Mouse (Mus musculus) heart, embryonic 13.5 days (tissue): ENCODE results near the gene Fam205a4. TPM values are rescaled to one million over a fixed set of nuclear protein-coding genes. Genes with fewer than 3 reads are reported as not detected.
"Not testable (repeated sequence)": the region's sequence is repeated elsewhere in the genome, so short reads cannot be mapped to it uniquely, and the experiment has no call there.

ENCODE experiments used
- ATAC-seq: fragments of 200-750 bp; cut with Nextera tagmentation; 2 replicates; pipeline ENCODE4 v1.8.0; 2017; ENCODE audit warnings: moderate TSS enrichment; ENCODE audit not compliant: insufficient number of reproducible peaks, low FRiP score, low TSS enrichment; ENCODE audit errors: extremely low read depth
- H3K27ac ChIP-seq: fragments of 300-500 bp; sonication (generic); replicated peaks from 2 replicates; pipeline ENCODE4 v1.5.1; 2015; ENCODE audit warnings: moderate library complexity, mild to moderate bottlenecking, inconsistent platforms
- H3K27me3 ChIP-seq: fragments of 300-500 bp; sonication (generic); replicated peaks from 2 replicates; pipeline ENCODE4 v1.6.1; 2015; ENCODE audit warnings: mild to moderate bottlenecking, inconsistent platforms
- H3K36me3 ChIP-seq: fragments of 300-500 bp; sonication (generic); 2 replicates; pipeline ENCODE4 v1.6.1; 2015; ENCODE audit warnings: mild to moderate bottlenecking, inconsistent platforms
- H3K4me1 ChIP-seq: fragments of 300-500 bp; sonication (generic); 2 replicates; pipeline ENCODE4 v1.6.1; 2015; ENCODE audit warnings: inconsistent platforms
- H3K4me2 ChIP-seq: fragments of 300-500 bp; sonication (generic); 2 replicates; pipeline ENCODE4 v1.6.1; 2015; ENCODE audit warnings: inconsistent platforms, mild to moderate bottlenecking, moderate library complexity
- H3K4me3 ChIP-seq: fragments of 300-500 bp; sonication (generic); 2 replicates; pipeline ENCODE4 v1.5.1; 2015; ENCODE audit warnings: moderate library complexity, mild to moderate bottlenecking, inconsistent platforms
- H3K9ac ChIP-seq: fragments of 300-500 bp; sonication (generic); 2 replicates; pipeline ENCODE4 v1.6.1; 2015; ENCODE audit warnings: inconsistent platforms, mild to moderate bottlenecking, moderate library complexity
- H3K9me3 ChIP-seq: fragments of 300-500 bp; sonication (generic); 2 replicates; pipeline ENCODE4 v1.6.1; 2016; ENCODE audit warnings: inconsistent platforms
- WGBS: fragments of 180-500 bp; shearing (Covaris S2); methylation state at CpG from one replicate; pipeline ENCODE4 v1.1.7; 2015; ENCODE audit warnings: mixed read lengths; 5-methylcytosine and 5-hydroxymethylcytosine counted together
- polyA plus RNA-seq: library from polyadenylated mRNA; unstranded; fragments of >200 nt; fragmentation: Nextera tagmentation; extraction: Ambion mirVana; gene quantifications from 2 replicates; pipeline ENCODE4 v1.2.1, GENCODE M21; 2015

The Fam205a4 gene
- polyA plus RNA-seq, result 0.11 and 0.15 TPM in 2 replicates

GRCm38 (mm10) chr4:41965758-41966157, at the start of gene Fam205a4:
Gene Fam205a4, plus strand, starts transcription at chr4:41966058.
- ATAC-seq, H3K4me3 ChIP-seq, H3K9ac ChIP-seq, H3K4me1 ChIP-seq, H3K27ac ChIP-seq, H3K27me3 ChIP-seq, H3K4me2 ChIP-seq, H3K36me3 ChIP-seq, H3K9me3 ChIP-seq: not testable (repeated sequence)
- WGBS, result no CpG with 5 or more reads among the region's 1 CpGs

- not testable (repeated sequence) for H3K9ac ChIP-seq, H3K27ac ChIP-seq, H3K9me3 ChIP-seq, H3K4me2 ChIP-seq, H3K27me3 ChIP-seq, H3K4me3 ChIP-seq, H3K36me3 ChIP-seq, ATAC-seq, H3K4me1 ChIP-seq
- WGBS, result no CpG with 5 or more reads among the region's 8 CpGs
Measured at GRCm38 (mm10) chr4:41941272-41941671, 24.6 kb upstream of the Fam205a4 start, which contains the start of gene Gm20878. Gene Gm20878, plus strand, starts transcription at chr4:41941572.

Other genes with a start within 250 kb of the Fam205a4 start
- 128 and 139 TPM in 2 replicates for gene Dctn3, start 242.9 kb upstream of the Fam205a4 start, polyA plus RNA-seq
- not detected in 2 replicates for gene Arid3c, start 234.9 kb upstream of the Fam205a4 start, polyA plus RNA-seq
- 54.1 and 61.6 TPM in 2 replicates for gene Galt, start 210.8 kb upstream of the Fam205a4 start, polyA plus RNA-seq
- 63.3 and 69.8 TPM in 2 replicates for gene Sigmar1, start 209.9 kb upstream of the Fam205a4 start, polyA plus RNA-seq
- gene Ccl27a, start 191.8 kb upstream of the Fam205a4 start, polyA plus RNA-seq, result 44.5 and 49.3 TPM in 2 replicates
- gene Gm21541, start 62.4 kb upstream of the Fam205a4 start, polyA plus RNA-seq, result 1.8 TPM in 1 of 2 replicates, not detected in the other
- gene Gm20878, start 24.5 kb upstream of the Fam205a4 start, polyA plus RNA-seq, result 1.7 and 1.8 TPM in 2 replicates
- gene Gm21093, start 68.7 kb downstream of the Fam205a4 start, polyA plus RNA-seq, result not detected in 2 replicates
- not detected in 2 replicates for gene Gm3893, start 125.1 kb downstream of the Fam205a4 start, polyA plus RNA-seq
- 2.6 TPM in 1 of 2 replicates, not detected in the other for gene Gm13304, start 148.8 kb downstream of the Fam205a4 start, polyA plus RNA-seq
- gene Gm13306, start 187.4 kb downstream of the Fam205a4 start, polyA plus RNA-seq, result not detected in 2 replicates
- 0.29 and 0.94 TPM in 2 replicates for gene Gm13305, start 202.5 kb downstream of the Fam205a4 start, polyA plus RNA-seq